Mouse (Mus musculus) CD4-positive, CD25-positive, alpha-beta regulatory T cell, adult 4 months (primary cell): ENCODE measurements around the gene Bscl2. TPM values are rescaled to one million over a fixed set of nuclear protein-coding genes. Genes with fewer than 3 reads are reported as not detected.
A peak's percentile ranks its signal among the peaks of the same experiment; 100 is the strongest.

ENCODE experiments used
- ATAC-seq: one replicate; pipeline ENCODE4 v1.8.0; 2017
- polyA plus RNA-seq, 2 experiments: library from polyadenylated mRNA; unstranded; fragments of 100-300 nt; shearing (Covaris generic); gene quantifications; one replicate each; pipeline ENCODE4 v1.2.1; 2017

Gene Bscl2
- polyA plus RNA-seq, result 10 to 100 TPM; 86.8 to 98.9 TPM

GRCm38 (mm10) chr19:8837251-8837791, at the start of gene Bscl2:
Gene Bscl2, plus strand, starts transcription at chr19:8837467.
- peak; percentile 79 for ATAC-seq

- ATAC-seq, result no peak
Measured at GRCm38 (mm10) chr19:8788521-8788920, 48.7 kb upstream of the Bscl2 start.

DNA sequence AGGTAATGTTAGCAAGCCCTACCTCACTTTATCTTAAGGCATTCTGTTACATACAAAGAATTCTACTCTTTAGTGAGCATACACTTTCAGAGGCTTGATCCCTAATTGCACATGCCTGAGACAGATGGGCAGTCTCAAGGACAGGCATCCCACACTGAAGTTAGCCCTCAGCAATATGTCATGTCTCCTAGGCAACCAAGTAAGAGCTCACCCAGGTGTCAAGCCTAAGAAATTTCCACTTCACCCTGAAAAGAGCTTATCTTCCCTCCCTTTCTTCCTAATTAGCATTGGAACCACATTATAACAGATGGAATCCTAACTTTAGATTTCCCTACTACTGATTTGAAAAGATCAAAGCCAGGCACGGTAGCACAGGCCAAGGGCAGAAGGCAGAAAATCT, 48.1 kb upstream of the Bscl2 start:
- ATAC-seq, result no peak

DNA sequence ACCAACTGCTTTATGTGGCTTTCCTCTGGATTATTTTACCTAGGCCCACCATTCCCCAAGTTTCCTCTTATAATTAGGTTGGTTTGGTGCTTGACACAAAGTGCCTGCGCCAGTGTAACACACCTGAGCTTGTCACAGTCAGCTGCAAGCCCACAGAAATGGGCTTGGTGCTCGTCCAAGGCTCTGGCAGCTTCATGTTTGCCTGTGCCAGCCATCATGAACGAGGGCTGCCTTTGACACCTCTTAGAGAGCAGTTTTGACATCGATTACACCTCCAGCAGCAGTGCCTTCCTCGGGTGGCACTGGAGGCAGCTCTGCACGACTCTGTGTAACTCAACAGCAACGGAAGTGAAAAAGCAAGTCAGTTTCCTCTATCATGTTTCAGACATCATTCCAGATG, 47.1 kb upstream of the Bscl2 start:
- no peak for ATAC-seq

GRCm38 (mm10) chr19:8798264-8798946, 38.9 kb upstream of the Bscl2 start, which contains the start of gene Polr2g:
Gene Polr2g, minus strand, starts transcription at chr19:8798577.
- peak; percentile 68 for ATAC-seq

DNA sequence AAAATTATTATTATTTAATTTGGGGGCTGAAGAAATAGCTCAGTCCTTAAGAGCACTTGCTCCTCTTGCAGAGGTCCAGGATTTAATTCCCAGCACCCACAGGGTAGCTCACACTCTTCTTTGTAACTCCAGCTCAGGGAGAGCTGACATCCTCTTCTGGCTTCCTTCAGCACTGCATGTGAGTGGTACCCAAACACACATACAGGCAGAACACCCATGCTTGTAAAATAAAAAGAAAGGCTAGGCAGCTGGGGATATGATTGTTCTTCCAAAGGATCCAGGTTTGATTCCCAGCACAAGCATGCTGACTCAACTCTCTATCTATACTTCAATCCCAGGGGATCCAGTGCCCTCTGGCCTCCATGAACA, 38.3 kb upstream of the Bscl2 start:
- ATAC-seq, result no peak

GRCm38 (mm10) chr19:8802130-8802821, 35.0 kb upstream of the Bscl2 start, which contains the start of gene Zbtb3:
Gene Zbtb3, plus strand, starts transcription at chr19:8802555.
- peak; percentile 88 for ATAC-seq

GRCm38 (mm10) chr19:8803204-8803780, 34.0 kb upstream of the Bscl2 start:
- no peak for ATAC-seq

DNA sequence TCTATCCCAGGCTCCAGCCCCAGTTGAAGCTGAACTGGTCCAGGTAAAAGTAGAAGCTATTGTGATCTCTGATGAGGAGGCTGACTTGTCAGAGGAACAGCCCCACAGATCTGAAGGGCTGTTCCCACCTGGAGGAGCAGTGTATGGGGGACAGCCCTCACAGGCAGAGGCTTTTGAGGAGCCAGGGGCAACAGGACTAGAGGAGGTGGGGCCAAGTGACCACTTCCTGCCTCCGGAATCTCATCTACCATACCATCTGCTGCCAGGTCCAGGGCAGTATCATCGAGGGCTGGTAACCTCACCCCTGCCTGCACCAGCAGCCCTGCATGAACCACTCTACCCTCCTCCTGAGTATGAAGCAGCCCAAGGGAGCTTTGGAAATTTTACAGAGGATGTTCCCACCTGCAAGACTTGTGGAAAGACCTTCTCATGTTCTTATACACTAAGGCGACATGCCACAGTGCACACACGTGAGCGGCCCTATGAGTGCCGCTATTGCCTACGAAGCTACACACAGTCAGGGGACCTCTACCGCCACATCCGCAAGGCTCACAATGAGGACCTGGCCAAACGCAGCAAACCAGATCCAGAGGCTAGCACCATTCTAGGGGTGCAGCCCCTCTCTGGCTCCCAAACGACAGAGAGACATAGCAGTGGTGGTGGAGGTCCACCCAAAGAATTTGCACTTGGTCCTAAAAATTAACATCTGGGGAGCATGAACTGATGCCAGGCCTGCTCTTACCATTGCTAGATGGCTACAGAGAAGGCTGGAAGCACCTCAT, 33.2 kb upstream of the Bscl2 start:
- no peak for ATAC-seq

DNA sequence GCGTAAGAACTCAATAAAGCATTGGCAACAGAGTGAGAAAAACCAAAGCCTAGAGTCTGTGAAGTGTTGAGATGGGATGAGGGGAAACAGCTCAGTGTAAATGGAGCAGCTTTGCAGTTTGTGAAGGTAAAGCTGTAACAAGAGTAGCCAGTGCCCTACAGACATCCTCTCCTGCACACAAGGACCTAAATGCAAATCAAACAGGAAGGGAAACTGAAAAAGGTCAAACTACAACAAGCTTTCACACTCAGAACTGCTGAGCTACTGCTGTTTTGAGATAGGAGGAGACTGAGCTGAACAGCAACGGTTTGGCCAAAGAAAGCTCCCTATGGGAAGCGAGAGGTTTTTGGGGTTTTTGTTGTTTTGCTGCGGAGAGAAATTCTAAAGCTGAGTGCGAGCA, 30.5 kb upstream of the Bscl2 start:
- no peak for ATAC-seq

DNA sequence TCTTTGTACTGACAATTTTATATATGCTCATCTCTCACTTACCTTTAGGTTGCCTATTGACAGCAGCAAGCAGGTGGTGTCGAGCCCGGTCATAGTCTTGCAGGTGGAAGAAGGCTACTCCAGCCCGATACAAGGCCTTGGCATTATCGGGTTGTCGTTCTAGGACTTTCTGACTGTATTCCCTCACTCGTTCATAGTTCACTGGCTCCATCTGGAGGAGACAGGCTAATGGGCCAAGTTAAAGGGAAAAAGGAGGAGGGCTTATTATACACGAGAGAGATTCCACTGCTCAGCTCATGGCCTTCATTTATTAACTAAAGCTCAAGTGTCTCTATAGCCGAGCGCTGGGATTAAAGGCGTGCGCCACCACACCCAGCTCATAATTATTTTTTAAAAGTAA, 21.5 kb upstream of the Bscl2 start:
- ATAC-seq, result no peak

- no peak for ATAC-seq
Measured at GRCm38 (mm10) chr19:8817001-8817400, 20.3 kb upstream of the Bscl2 start.

DNA sequence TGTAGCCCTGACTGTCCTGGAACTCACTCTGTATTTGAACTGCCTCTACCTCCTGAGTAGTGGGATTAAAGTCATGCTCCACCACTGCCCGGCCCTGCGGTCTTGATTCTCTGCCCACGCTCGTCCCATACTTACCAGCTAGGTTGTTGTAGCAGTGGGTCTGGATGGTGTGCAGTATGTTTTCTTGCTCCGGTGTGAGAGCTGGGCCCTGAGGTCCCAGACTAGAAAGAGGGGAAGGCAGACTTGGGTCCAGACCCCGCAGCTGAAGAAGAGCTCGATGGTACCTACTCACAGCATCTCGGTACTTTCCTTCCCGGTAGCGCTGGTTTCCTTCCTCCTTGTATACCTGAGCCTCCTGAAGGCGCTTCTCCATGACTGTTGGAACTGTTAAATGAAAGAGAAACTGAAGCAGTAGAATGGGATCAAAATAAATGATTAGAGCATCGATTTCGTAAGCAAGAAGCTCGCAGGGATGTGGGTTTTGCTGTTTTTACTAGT, 18.9 kb upstream of the Bscl2 start:
- no peak for ATAC-seq

- ATAC-seq, result peak; percentile 71
Measured at GRCm38 (mm10) chr19:8818801-8819595, 18.3 kb upstream of the Bscl2 start, which contains the start of gene Ttc9c. Gene Ttc9c, minus strand, starts transcription at chr19:8819333.

DNA sequence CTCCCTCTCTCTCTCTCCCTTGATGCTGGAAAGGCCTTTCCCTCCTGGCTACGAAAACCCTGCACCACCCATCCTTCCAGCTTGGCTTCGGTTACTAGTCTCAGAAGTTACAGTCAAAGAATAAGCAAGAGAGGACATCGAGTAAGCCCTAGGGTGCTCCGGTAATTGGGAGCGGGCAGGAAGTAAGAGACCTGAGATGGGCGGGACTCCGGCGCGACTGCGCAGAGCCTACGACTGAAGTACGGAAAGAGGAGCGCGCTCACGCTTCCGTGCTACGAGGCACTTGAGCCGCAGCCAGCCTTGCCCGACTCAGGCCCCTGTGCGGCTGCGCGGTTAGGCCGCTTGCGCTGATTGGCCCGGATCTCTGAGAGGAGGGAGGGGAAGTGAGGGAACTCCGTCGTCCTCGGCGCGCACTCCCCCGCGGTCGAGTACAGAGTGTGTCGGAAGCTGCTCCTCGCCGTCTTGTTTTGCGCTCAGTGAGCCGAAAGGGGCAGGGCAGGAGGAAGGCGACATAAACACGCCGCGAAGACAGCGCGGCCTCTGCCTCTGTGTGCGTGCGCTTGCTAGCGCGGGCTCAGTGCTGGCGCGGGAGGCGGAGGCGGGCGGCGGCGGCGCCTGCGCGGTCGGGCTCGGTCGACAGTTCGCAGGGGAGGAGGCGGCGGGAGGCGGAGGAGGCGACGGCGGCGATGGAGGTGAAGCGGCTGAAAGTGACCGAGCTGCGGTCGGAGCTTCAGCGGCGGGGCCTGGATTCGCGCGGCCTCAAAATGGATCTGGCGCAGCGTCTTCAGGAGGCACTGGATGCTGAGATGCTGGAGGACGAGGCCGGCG, 17.5 kb upstream of the Bscl2 start, which contains the start of gene Hnrnpul2:
Gene Hnrnpul2, plus strand, starts transcription at position 415 of the 828 bp plus-strand sequence.
- ATAC-seq, result peak; percentile 83

DNA sequence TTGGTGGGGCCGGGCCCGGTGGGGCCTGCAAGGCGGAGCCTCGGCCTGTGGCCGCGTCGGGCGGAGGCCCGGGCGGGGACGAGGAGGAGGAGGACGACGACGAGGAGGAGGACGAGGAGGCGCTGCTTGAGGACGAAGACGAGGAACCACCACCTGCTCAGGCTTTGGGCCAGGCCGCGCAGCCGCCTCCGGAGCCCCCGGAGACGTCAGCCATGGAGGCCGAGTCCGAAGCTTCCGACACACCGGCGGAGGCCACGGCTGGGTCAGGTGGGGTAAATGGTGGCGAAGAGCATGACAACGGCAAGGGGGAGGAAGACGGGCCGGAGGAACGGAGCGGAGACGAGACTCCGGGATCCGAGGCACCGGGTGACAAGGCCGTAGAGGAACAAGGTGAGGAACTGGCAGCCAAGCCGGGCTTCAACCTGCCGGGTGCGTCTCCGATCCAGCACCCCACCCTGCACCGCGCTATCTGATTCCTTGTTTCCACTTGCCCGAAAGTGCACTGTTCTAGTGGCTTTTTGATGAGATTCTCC, 16.8 kb upstream of the Bscl2 start:
- no peak for ATAC-seq

- no peak for ATAC-seq
Measured at GRCm38 (mm10) chr19:8821146-8821545, 16.1 kb upstream of the Bscl2 start.

- ATAC-seq, result no peak
Measured at GRCm38 (mm10) chr19:8822696-8823095, 14.6 kb upstream of the Bscl2 start.

- no peak for ATAC-seq
Measured at GRCm38 (mm10) chr19:8829660-8830059, 7.6 kb upstream of the Bscl2 start, which contains the start of gene AC129217.1. Gene AC129217.1, plus strand, starts transcription at chr19:8829773.

DNA sequence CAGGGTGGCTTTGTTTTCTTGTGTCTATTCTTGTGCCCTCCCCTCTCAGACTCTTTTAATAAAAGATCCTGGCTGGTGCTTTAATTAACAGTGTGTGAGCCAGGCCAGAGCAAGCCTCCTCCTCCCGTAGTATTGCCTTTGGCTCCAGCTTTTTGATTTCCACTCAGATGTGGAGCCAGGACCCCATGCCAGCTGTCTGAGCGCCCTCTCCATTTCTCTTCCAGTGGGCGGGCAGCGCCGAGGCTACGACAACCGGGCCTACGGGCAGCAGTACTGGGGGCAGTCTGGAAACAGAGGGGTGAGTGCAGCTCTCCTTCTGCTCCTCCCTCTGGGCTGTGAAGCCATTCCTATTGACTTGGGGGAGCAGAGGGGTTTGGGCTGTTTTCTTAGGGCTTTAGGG, 6.6 kb upstream of the Bscl2 start:
- ATAC-seq, result no peak
